Mouse (Mus musculus) kidney, adult 8-10 months (tissue): ENCODE measurements around the gene Slc35e4.
"Not testable (repeated sequence)": the region's sequence is repeated elsewhere in the genome, so short reads cannot be mapped to it uniquely, and the experiment has no call there.

Experiments
- DNase-seq, 2 experiments: peaks; one replicate each; pipeline ENCODE4 v3.0.0; 2022

Slc35e4 gene

DNA sequence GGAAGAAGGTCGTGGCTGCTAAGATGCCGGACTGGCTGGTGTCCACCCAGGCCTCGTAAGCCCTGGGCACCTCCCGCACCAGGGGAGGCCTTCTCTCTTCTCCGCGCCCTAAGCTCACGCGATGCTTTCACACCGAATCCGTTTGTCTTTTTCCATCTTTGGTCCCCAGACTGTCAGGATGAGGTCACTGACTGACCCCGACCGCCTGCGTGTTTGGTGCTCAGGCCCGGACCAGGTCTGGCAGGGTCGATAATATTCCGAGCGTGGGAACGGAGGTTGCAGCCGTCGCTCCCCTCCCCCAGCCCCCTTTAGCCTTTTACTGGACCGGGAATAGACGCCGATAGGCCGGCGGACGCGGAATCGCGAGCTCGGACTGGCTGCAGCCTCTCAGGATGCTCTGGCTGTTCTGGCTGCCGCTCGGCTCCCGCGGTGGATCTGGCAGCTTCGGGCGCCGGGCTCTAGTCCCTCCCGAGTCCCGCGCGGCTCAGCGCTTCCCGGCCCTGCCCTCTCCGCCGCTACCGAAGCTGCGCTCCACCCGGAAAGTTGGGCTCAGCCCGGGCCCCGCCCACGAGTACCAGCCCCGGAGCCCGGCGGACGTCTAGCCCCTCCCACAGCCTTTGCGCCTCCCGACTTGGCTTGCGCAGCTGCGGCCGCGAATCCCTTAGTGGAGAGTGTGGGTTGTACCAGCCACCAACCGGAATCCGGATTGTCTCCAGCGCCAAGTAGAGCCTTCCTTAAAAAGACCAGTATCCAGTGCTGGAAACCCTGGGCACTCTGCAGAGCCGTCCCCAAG, 952 bp downstream of the Slc35e4 start:
- DNase-seq: peak; percentile 95 to 96

DNA sequence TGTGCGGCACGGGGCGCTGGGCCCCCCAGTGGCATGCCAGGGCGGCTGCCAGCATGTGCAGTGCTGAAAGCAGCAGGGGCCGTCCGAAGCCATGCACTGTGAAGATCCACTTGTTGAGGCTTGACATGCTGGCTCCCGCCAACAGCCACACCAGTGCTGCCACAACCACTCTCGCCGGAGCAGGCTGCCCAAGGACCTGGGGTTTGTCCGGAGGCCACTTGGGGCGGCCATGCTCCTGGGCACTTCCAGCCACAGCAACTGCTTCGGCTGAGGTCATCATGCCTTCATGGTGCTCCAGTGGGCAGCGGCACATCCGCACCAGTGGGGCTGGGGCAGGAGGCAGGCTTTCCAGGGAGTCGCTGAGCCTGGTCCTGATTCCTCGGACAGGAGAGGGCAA, 1.6 kb downstream of the Slc35e4 start:
- DNase-seq: peak; percentile 29 to 38

DNA sequence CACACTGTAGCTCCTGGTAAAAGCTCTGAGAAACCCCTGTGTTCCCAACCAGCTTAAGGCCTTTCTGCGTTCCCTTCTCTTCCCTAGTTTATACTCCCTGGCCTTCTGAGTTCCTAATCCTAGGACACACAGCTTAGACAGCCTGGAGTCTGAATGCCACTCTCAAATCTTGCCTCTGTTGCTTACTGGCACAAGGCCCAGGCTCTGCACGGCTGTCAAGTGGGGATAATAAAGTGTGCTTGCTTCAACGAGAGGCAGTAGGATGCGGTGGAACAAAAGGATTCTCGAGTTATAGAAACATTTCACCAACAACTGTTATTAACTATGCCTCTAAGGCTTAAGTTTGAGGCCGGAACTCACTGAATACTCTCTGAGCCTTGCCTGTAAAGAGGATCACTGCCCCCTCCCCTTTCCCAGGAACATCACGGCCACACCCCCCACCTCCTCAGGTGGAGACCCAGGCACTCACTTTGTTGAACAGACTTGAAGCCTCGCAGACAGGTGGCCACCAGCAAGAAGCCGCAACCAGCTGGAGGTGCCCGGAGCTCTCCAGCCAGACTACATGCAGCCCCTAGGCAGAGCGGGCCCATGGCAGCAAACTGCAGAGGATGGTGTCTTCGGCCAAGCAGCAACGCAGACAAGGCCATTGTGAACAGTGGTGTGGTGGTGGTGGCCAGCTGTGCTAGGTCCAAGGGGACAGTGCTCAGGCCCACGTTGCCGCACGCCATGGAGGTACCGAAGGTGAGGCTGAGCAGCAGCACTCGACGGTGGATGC, 2.2 kb downstream of the Slc35e4 start:
- DNase-seq: no peak

DNA sequence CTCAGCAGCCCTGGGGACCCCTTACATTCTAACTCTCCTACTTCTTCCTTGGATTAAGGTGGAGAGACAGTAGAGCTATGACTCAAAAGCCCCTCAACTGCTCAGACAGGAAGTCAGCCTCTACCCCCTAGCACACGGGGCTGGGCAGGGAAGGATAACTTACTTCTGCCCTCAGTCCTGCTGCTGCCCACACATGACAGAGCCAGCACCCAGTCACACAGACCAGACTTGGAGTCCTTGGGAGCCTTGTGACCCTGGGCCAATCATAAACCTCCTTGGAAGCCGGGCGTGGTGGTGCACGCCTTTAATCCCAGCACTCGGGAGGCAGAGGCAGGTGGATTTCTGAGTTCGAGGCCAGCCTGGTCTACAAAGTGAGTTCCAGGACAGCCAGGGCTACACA, 3.0 kb downstream of the Slc35e4 start:
- not testable (repeated sequence) for DNase-seq

DNA sequence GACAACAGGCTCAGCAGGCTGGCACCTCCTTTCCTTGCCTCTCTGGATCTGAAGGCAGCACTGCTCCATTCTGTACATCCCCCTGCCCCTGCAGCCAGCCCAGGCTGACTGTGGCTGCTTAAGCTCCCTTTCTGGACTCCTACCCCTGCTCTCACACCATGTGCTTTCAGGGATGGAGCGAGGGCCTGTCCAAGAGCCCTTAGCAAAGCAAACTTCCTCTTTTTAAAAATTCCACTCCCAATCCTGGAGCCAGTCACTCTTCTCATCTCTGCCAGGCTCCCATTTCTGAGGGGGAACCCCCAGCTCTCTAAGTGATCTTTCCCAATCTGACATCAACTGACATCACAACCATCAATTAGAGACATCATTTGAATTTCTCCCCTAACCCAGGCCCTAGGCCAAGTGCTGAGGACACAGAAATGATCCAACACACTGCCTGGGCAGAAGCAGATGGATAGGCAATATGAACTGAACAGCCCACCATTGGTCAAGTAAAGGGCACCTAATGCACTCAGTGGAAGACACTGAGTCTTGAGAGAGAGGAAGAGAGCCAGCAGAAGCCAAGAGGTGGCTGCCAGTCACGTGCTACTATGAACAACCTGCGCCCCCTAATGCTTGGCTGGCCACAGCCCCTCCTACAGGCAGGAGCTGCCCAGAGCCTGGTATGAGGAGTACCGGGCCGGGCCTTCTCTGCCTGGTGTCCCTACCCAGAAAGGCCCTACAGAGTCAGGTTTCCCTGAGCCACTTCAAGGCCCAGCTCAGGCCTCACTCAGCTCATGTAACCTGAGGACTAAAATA, 3.8 kb downstream of the Slc35e4 start:
- no peak for DNase-seq

DNA sequence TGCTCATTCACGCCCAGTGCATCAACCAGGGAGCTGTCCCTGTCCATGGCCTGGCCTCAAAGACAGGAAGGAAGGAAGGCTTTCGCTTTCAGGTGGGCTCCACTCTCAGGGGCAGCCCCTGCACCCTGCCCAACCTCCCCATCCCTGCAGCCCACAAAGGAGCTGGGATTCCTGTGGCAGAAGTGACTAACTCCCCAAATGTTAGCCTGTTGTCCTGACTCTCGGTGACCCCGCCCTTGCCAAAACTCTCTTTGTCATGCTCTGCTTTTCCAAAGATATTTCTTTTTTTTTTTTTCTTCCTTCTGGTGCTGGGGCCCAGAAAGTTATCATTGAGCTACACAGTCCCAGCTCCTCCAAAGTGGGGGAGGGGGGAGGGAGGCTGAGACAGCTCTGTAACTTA, 5.2 kb downstream of the Slc35e4 start:
- no peak for DNase-seq

DNA sequence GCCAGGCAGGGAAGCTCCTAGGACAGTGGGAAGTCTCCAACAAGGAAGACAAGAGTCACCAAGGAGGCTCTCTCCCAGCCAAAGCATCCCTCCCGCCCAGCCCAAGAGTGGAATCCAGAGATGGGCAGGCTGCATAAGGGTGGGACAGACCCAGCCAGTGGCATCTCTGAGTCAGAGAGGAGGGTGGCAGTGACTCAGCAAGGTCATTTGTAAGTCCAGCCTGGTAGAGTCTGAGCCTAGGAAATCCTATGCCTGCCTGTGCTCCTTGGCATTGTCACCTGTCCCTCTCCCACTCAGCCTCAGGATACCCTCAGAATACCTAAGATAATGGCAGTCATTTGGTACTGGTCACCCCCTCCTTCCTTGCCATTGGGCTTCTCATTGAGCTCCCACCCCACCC, 9.0 kb downstream of the Slc35e4 start:
- DNase-seq: no peak

DNA sequence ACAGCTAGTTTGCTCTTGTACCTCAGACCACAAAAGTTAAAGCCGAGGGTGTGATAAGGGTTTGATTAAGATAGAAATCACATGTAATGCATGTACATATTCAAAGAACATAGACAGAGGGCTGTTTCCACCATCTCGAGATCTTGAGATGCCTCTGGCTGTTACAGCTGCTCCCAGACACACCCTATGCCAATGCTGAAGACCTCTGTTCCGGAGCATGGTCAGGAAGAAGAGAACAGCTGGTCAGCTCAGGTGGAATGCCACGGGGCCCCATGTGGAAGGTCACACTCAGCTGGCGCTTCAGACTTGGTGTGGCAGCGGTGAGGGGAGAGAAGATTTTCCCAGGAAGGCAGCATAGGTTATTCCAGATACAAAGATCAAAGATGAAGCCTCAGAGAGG, 9.8 kb downstream of the Slc35e4 start:
- no peak for DNase-seq

DNA sequence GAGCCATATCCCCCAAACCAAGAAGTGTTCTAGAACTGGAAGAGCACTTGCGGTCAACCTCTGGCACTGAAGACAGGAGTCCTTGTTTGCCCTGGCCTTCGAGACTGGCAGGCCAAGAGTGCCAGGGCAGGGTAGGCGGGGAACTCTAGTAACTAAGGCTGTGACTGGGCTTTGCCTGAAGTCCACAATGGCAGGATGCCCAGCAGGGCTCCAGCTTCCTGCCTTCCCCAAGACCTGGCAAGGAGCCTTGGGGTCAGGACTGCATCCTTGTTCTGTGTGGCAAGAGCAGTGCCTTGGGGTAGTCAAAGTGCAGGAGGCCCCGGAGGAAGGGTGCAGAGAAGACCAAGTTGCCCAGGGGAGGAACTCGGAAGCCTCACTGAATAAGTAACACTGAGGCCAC, 11.4 kb downstream of the Slc35e4 start:
- DNase-seq: peak; percentile 95 to 96

DNA sequence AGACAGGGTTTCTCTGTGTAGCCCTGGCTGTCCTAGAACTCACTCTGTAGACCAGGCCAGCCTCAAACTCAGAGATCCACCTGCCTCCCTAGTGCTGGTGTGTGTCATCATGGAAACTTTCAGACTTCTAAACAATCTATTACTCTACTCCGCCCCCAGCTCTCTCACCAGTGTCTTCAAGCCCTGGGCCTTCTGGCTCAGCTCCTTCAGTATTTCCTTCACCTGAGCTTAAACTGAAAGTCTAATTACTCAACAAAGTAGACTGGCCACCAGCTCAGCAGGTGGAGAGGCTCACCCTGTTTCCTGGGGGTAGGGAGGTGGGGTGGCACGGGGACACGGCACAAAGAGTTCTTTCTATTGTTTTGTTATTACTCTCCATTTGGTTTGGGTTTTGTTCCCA, 11.9 kb downstream of the Slc35e4 start:
- no peak for DNase-seq

DNA sequence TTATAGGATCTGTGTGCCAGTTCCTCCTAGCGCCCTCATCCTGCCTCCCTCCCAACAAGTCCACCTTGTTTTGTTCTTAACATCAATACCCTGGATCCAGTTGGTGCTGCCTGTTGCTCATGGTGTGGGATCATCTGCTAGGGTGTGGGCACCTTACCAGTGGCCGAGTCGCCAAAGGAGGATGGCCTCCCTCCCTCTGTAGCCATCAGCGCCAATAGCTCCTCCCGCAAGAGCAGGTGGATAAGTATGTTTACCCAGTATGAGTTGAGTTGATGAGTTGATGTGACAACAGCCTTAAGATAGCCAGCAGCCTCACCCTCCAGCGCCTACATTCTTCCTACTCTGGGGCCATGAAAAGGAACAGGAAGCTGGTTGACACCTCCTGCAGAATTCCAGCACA, 14.2 kb downstream of the Slc35e4 start:
- no peak for DNase-seq

DNA sequence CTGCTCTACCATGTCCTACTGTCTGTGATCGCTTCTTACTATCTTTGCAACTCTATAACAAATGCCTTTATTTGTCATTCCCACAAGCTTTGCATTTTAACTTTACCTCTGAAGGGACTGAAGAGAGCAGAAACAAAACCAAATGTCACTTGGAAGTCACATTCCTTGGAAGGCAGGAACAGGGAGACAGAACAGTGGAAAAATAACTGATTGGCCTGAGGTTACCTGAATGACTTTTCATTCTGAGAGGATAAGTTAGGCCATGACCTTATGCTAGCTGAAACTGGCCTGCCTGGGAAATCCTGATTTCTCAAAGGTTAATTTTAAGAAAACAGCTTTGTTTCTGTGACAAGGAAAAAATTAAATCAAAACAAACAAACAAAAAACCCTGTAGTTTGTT, 18.5 kb downstream of the Slc35e4 start:
- DNase-seq: peak in 1 of 2 experiments; percentile 54

DNA sequence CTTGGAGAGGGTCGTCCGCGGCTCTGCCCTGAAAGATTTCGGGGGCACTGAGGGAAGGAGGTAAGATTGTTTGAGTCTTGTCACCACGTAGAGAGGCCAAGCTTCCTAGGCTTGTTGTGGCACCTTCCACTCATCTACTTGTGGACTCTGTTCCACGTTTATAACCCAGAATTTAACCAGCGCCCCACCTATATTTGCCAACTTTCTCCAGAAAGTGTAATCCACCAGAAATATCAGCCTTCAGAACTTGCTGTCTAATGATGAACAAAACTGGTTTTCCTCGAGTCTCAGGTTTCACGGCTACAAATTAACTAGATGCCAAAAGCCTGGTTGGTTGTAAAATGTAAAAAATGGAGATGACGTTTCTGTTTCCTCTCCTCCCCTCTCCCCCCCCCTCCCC, 19.0 kb downstream of the Slc35e4 start:
- DNase-seq: peak; percentile 40 to 53

DNA sequence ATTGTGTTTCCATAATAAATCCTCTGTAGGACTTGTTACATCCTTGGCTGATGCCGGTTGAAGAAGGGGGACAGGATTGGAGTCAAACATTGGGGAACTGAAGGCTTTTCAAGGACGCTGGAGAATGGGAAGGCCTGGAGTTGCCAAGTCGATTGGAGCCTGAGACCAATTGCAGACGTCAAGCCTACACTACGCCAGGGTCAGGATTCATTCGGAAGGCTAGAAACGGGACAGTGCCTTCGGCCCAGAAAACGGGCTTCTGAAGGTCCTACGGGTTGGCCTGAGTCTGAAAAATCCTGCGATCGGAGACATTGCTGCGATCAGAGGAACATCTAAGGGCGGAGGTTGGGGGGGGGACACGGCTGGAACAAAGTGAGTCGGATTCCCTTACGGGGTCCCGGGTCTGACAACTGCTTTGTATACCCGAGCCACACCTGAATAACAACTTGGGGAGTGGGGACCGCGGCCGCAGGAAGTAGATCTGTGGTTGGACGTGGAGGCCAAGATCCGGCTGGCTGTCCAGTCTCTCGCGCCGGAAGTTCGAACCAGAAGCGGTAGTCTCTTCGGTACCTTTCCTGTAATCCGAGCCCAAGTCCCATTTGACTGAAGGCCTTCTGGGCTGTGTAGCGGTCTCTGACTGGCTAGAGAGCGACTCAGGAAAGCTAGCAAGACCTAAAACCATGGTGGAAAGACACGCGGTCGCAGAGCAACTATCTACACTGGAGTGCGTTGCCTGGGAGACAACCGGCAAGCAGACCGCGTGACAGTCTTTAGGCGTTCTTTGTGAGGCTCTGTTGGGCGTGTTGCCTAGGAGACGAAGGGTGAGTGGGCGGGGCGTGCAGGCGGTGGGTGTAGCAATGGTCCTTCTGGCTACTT, 19.8 kb downstream of the Slc35e4 start, which contains the start of the genes 4921536K21Rik and Dusp18:
TSS of gene 4921536K21Rik (minus strand) at position 693 of the 876 bp plus-strand sequence.
TSS of gene Dusp18 (plus strand) at position 835 of the 876 bp plus-strand sequence.
- DNase-seq: peak; percentile 94 to 95

DNA sequence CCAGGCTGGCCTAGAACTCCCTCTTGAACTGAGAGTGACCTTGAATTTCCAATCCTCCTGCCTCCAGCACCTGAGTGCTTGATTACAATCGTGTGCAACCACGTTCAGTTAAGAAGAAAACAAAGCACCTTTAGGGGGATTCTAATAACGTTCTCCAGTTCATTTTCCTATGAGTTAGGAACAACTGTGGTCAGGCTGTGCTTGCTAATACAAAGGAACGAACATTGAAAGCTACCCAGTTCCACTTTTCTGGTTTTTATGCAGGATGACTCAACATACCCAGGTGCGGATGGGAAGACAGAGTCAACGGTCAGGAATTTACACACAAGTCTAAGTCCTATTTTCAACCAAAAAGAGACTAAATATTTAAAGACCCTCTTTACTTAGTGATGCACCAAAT, 20.5 kb downstream of the Slc35e4 start:
- DNase-seq: no peak

DNA sequence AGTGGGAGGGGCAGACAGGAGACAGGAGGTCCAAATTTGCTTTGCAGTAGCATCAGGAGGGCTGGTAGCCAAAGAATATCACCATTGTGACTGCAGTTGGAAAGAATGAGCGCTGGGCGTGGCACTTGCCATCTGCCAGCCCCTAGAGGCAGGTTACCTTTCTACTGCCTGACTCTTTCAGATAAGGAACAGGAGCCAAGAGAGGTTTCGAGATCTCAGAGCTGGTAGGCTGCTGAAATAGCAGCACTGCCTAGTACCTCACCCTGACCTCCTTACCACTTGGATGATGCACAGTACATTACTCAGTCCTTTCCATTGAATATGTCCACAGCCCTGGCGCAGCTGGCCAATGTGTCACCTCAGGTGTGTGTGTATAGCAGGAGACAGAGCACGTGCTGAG, 27.1 kb downstream of the Slc35e4 start:
- no peak for DNase-seq

DNA sequence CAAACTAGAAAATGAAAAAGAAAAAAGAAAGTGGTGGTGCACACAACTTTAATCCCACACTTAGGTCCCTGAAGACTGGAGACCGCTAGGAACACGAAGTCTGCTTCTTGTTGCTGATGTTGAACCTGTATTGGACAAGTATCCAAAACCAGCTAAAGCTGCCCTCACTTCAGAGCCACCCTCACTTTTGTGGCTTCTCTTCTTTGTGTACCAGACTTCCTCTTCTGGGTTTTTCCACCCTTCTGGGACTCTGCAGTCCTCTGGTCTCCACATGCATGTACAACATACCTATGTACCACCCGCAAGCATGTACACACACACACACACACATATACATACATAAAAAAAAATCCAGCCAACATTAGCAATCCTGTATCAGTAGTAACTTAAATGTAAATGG, 30.8 kb downstream of the Slc35e4 start:
- no peak for DNase-seq

DNA sequence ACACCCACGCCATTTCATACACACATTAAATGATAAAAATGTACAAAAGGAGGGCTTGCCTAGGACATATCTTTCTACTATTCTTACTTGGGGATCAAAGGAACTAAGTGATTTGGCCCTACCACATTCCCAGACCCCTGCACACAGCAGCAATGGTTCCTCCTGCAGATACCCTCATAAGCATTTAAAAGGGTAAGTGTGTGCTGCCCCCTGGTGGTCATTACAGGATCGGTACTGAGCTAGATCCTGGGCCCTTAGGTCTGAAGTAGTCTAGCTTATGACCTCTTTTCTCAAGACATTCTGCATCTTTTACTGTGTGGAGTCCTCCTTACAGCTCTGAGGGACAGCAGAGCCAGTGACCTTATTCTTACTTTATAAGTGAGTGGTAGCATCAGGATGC, 34.6 kb downstream of the Slc35e4 start:
- DNase-seq: peak; percentile 54 to 87

DNA sequence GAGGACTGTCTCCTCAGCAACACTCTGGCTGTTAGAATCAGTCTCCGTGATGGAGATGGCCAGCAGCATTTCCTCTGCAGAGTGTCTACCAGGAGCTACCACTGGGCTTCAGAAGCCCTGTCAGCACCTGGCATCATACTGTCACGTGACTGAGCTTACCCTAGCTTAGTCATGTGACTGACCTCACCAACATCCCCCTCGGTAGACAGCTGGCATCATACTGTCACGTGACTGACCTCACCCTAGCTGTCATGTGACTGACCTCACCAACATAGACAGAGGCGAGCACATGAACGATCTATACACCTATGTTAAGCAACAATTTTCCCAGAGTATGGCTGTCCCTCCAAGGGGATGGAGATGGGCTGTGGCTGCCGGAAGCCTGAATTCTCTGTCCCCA, 35.8 kb downstream of the Slc35e4 start:
- no peak for DNase-seq

DNA sequence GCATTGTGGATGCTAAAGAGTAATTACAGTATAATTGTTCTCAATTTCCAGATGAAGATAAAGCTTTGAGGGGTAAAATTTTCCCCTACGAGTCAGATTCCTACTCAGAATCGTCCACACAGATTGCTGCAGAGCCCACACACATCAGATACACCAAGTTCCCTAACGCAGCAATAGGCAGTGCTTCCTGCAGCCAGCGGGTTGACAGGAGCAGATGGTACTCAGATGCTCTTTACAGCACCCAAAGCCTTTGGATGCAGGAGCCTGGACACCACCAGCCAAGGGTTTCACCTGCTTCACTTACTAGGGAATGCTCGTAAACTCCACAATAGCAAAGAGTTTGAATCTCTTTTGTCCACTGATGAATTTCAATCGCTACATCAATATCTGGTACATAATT, 38.0 kb downstream of the Slc35e4 start:
- DNase-seq: no peak

DNA sequence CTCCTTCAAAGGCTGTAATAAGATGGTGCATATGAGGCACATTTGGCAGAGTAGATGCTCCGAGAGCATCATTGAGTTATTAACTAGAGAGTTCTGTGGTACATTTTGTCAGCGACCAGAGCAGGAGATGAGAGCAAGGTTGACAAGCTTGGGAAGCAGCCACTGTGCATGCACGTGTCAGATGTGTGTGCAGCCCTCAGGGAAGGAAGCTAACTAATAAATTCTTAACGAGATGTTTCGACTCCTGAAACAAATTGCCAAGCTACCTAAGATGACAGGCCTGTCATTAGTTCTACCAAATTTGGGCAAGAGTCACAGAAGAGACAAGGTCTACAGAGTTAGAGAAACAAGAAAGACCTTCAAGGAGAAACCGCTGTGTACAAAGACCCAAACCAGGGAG, 50.1 kb downstream of the Slc35e4 start:
- DNase-seq: peak in 1 of 2 experiments; percentile 31

DNA sequence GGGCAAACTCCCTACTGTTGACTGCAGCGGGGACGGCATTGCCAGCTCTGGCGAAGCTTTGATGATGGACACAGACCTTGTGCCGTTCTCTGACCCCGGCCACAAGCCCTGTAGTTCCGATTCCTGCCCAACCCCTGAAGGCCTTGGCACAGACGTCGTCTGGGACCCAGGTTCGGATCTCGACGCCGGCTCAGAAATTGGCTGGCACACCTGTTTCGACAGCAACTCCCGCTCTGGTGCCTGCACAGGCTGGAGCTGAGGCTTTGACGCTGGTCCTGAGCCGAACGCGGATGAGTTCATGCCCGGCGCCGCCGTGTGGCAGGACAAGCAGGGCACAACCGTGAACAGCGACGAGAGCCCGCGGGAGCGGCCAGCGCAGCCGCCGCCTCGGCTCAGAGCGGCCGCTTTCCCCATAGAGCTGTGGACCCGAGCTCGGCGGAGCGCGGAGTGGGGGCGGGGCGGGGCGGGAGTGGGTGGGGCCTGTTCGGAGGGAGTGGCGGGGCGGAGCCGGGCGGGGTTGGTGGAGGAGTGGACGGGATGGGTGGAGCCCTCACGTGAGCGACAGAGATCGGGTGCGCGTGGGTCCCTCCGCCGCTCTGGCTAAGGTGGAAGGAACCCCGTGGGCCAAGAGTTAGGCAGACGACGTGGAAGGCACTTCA, 50.9 kb downstream of the Slc35e4 start, which contains the start of gene Osbp2:
TSS of gene Osbp2 (minus strand) at position 450 of the 659 bp plus-strand sequence.
- DNase-seq: peak; percentile 69
